Mouse (Mus musculus) small intestine, adult 2 months (tissue): ENCODE results near the gene Vsig2. TPM values are rescaled to one million over a fixed set of nuclear protein-coding genes. Genes with fewer than 3 reads are reported as not detected.

Experiments used
- H3K27ac ChIP-seq: fragments of 200-500 bp; 2 replicates; pipeline ENCODE4 v1.5.1; 2012; ENCODE audit warnings: low read depth, low read length, control low read depth, inconsistent platforms; ENCODE audit not compliant: insufficient read depth
- H3K27me3 ChIP-seq: fragments of 200-500 bp; 2 replicates; pipeline ENCODE4 v1.6.1; 2012; ENCODE audit warnings: mild to moderate bottlenecking, moderate library complexity, low read length, inconsistent platforms; ENCODE audit not compliant: control insufficient read depth, insufficient read depth
- H3K36me3 ChIP-seq: fragments of 200-500 bp; 2 replicates; pipeline ENCODE4 v1.6.1; 2012; ENCODE audit warnings: mild to moderate bottlenecking, low read length, control low read depth, inconsistent platforms; ENCODE audit not compliant: control insufficient read depth, insufficient read depth
- H3K4me1 ChIP-seq: fragments of 200-500 bp; 2 replicates; pipeline ENCODE4 v1.6.1; 2012; ENCODE audit warnings: low read length, inconsistent platforms, mixed read lengths; ENCODE audit not compliant: control insufficient read depth, insufficient read depth, insufficient read length
- H3K4me3 ChIP-seq: fragments of 200-500 bp; 2 replicates; pipeline ENCODE4 v1.5.1; 2012; ENCODE audit warnings: low read depth, mild to moderate bottlenecking, control low read depth, inconsistent platforms, low read length, moderate library complexity
- CTCF ChIP-seq: fragments of 200-500 bp; IDR thresholded peaks from 2 replicates; pipeline ENCODE4 v1.5.1; 2012; ENCODE audit warnings: low read depth, mild to moderate bottlenecking, control low read depth, inconsistent platforms, low read length, moderate library complexity, mixed read lengths; ENCODE audit not compliant: insufficient replicate concordance, insufficient read length; ENCODE audit errors: extremely low read depth
- POLR2A ChIP-seq: fragments of 200-500 bp; IDR thresholded peaks from 2 replicates; pipeline ENCODE4 v1.6.1; 2012; ENCODE audit warnings: low read depth, mild to moderate bottlenecking, control low read depth, inconsistent platforms, low read length, moderate library complexity
- WGBS: fragments of 180-500 bp; shearing (Covaris S2); methylation state at CpG from one replicate; pipeline ENCODE4 v1.1.7; 2018; 5-methylcytosine and 5-hydroxymethylcytosine counted together
- polyA plus RNA-seq: library from polyadenylated mRNA; depleted of rRNA; stranded (reverse); fragments of >200 nt; gene quantifications from 2 replicates; pipeline ENCODE4 v1.2.3, GENCODE M21; 2012

Gene Vsig2
- polyA plus RNA-seq, 1 experiment = 2.7 TPM

DNA sequence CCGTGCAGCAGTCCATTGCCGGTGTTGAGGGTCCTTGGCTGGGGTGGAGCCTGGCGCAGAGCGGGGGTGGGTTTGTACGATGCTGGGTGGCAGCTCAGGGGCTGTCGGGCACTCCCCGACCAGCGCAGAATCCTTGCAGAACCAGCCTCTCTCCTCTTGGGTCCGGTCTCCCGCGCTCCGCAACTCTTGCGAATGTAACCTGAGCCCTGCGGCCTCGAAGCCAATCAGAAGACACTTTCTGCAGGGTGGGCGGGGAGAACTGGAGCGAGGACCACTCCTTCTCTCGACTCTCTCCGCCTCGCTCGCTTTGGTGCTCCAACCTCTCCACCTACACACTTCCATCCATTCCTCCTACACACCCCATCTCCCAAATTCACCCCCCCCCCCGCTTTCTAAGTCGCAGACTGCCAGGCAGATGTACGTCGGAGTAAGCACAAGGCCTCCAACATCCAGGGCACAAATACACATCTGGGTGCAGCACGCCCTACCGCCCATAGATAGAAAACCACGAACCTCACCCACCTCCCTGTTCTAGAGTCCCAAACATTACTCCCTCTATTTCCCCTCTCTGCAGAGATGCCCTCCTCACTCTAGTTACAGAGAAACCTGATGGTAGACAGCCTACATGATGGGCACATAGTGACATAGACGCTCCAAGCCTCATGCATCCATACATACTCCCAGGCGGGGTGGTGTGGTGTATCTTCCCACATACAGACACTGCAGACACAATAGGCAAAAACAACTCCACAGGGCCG, 13.7 kb downstream of the Vsig2 start, which contains the start of gene Nrgn:
TSS of gene Nrgn (minus strand) at position 369 of the 758 bp plus-strand sequence.
- H3K36me3 ChIP-seq = no peaks in the 10 kb centered on the region
- no peak for TF ChIP-seq POLR2A
- TF ChIP-seq CTCF = no peak

DNA sequence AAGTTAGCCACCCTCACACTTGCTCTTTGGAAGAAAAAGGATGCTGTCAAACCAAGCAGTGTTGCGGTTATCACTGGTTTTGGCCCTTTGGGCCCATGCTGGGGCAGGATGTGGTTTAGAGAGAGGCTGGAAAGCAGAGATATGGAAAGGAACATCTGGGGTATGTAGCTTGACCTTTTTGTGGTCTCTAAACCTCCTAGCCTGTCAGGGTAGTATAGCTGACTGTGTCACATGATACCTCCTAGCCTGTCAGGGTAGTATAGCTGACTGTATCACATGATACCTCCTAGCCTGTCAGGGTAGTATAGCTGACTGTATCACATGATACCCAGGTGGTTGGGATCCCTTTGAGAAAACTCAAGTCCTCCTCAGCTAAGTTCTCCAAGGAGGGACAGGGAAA, 15.2 kb downstream of the Vsig2 start:
- WGBS = 88% methylated on average over 1 of the region's 1 CpGs
- Histone ChIP-seq H3K27me3 (peaks cover 9% of the 10 kb centered on the region), H3K36me3 (no peaks in the 10 kb centered on the region), H3K27ac (no peak overlapping the region), H3K4me3 (no peak overlapping the region), H3K4me1 (peaks cover 5% of the 10 kb centered on the region)
- TF ChIP-seq CTCF = no peak
- no peak for TF ChIP-seq POLR2A

More for the DNA sequence above, 13.7 kb downstream of the Vsig2 start, which contains the start of gene Nrgn:
- peak within 1 kb of the TSS; percentile 48 for H3K4me3 ChIP-seq
- no peak within 1 kb of the TSS for H3K27ac ChIP-seq
- H3K27me3 ChIP-seq = peaks cover 9% of the 10 kb centered on the region
- whole genome bisulfite sequencing = 4% methylated on average over 31 of the region's 31 CpGs
- peaks cover 5% of the 10 kb centered on the region for H3K4me1 ChIP-seq

DNA sequence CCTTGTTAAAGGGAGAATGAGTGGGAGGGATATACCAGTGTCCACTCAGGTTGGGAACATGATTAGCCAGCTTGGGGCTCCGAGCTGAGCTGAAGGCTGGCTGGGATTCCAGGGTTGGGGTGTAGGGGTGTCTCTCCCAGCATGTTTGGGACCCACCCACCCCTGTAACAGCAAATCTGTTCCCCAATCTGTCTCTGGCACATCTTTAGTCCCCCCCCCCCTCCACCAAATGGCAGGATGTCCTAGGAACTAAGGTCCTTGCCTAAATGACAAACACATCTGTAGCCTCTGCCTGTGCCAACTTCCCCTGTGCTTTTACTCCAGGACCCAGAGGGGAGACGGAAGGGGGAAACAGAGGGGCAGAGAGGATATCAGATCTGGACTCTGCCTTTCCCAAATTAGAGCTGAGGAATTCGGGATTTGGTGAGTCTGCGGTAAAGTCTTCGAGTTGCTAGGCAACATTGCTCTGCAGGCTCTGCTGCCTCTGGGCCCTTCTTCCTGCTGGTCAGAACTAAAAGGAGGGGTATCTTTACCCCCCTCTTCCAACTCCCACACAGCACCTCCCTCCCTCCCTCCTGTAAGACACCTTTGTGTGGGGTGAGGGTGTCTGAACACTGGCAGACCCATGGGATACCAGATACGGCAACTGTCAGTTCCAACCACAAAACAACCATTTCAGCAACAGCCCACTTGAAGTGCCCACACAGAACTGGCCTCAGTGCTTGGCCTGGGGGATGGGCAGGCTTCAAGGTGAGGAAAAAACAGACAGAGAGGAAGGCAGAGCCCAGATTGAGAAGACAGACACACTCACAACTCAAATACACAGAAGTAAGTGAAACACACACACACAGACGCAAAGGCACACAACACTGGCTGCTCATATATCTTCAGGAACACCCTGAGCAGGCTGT, 16.0 kb downstream of the Vsig2 start, which contains the start of gene Siae:
TSS of gene Siae (plus strand) at position 861 of the 911 bp plus-strand sequence.
- H3K27ac ChIP-seq = no peak within 1 kb of the TSS
- TF ChIP-seq CTCF (no peak), POLR2A (0 out of 2 replicates have a peak, but pooled peaks have one; percentile 21)
- WGBS = 44% methylated on average over 7 of the region's 7 CpGs
- H3K4me3 ChIP-seq = no peak within 1 kb of the TSS
- H3K4me1 ChIP-seq = peaks cover 5% of the 10 kb centered on the region
- H3K27me3 ChIP-seq = peaks cover 9% of the 10 kb centered on the region
- H3K36me3 ChIP-seq = no peaks in the 10 kb centered on the region

DNA sequence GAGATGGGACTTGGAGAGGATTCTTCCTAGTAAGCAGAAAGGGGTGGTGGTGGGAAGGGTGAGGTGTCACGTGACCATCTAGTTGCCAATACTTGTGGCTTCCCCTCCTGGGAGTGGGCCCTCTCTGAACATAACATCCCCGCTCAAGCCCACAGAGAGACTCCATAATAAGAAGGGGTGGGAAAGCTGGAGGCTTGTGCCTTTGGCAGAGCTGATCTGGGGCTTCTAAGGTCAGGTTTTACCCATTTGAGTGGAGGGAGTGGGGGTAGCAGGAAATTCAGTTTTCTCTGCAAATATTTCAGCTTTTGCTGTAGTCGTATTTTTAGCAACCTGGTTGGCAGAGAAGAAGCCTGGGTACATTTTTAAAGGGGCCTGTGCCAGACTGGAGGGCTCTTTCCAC, 17.3 kb downstream of the Vsig2 start:
- peaks cover 9% of the 10 kb centered on the region for H3K27me3 ChIP-seq
- no peak for TF ChIP-seq POLR2A
- no peak for TF ChIP-seq CTCF
- 71% methylated on average over 3 of the region's 3 CpGs for WGBS
- H3K4me3 ChIP-seq = no peak overlapping the region
- H3K4me1 ChIP-seq = peaks cover 5% of the 10 kb centered on the region
- no peak overlapping the region for H3K27ac ChIP-seq
- H3K36me3 ChIP-seq = no peaks in the 10 kb centered on the region

DNA sequence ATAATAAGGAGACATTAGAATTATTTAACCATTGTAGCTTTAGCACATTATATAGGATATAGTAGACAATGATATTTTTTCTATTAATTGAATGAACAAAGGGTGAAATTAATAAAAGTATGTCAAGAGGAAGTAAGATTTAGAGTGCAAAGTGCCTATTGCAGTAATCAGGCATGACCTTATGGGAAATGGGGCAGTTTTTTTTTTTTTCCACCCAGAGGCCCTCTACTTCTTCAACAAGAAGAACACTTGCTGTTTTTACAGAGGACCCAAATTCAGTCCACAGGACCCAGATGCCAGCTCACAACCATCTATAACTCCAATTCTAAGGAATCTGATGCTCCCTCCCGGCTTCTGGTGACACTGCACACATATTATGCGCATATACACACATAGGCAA, 21.6 kb downstream of the Vsig2 start:
- Histone ChIP-seq H3K27ac (no peak overlapping the region), H3K4me1 (no peaks in the 10 kb centered on the region), H3K27me3 (no peaks in the 10 kb centered on the region), H3K4me3 (no peak overlapping the region), H3K36me3 (no peaks in the 10 kb centered on the region)
- WGBS = 91% methylated on average over 2 of the region's 2 CpGs
- TF ChIP-seq POLR2A = no peak
- TF ChIP-seq CTCF = no peak

DNA sequence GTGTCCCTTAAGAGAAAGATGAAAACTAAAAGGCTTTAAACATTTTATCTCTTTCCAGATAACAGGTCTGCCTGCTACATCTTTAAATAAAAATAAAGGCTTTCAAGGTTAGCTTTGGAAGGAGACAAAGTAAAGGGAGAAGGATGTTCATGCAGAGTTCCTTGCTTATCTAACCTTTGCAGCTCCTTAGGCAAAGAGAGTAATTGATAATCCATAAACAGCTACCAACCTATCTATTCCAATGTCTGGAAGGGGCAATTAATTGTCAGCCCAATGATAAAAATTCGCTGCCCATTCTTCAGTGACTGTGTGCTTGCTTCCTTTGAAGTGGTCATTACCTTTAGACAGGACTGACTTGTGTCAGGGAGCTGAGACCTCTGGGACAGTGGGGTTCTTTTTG, 24.8 kb downstream of the Vsig2 start:
- Histone ChIP-seq H3K27ac (no peak overlapping the region), H3K27me3 (no peaks in the 10 kb centered on the region), H3K4me3 (no peak overlapping the region), H3K36me3 (no peaks in the 10 kb centered on the region), H3K4me1 (peaks cover 9% of the 10 kb centered on the region)
- TF ChIP-seq POLR2A (no peak), CTCF (no peak)
- WGBS = 42% methylated on average over 1 of the region's 1 CpGs

DNA sequence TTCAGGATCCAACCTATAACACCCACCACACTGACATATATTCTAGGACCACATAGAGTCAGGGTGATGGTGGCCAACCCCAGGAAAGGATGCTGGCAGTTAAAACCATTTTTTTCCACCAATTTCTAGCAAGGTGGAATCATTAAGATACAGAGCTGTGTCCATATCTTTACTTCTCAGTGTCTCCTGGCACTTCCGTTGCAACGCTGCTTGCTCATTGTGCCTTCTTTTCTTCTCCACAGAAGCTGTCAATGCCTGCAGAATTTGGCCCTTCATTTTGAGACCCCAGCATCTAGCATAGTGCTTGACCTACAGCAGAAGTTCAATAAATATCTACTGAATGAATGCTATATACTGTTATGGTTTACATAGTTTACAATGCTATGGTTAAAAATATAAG, 28.0 kb downstream of the Vsig2 start:
- no peaks in the 10 kb centered on the region for H3K36me3 ChIP-seq
- H3K4me1 ChIP-seq = peaks cover 16% of the 10 kb centered on the region
- H3K4me3 ChIP-seq = no peak overlapping the region
- WGBS = 94% methylated on average over 2 of the region's 2 CpGs
- no peak for TF ChIP-seq CTCF
- TF ChIP-seq POLR2A = no peak
- H3K27ac ChIP-seq = no peak overlapping the region
- no peaks in the 10 kb centered on the region for H3K27me3 ChIP-seq
